Mouse (Mus musculus) hematopoietic stem cell, adult 5-6 weeks (primary cell): ENCODE data around the gene Sh2d3c. TPM values are rescaled to one million over a fixed set of nuclear protein-coding genes. Genes with fewer than 3 reads are reported as not detected.

Source experiments
- ATAC-seq, 2 experiments: fragments of 125-278 bp in 1 of 2; replicated peaks in 1 of 2; 2 replicates each; pipeline ENCODE4 v1.8.0; 2016 to 2017; ENCODE audit warnings: inconsistent platforms in 2 of 2, mild to moderate bottlenecking in 2 of 2, moderate number of reproducible peaks in 2 of 2, low read depth in 1 of 2, moderate TSS enrichment in 1 of 2; ENCODE audit not compliant: low FRiP score in 2 of 2, poor library complexity in 2 of 2, severe bottlenecking in 2 of 2, insufficient read depth in 1 of 2, low TSS enrichment in 1 of 2
- total RNA-seq: library from RNA; stranded (forward); fragments of 172-1452, 232-1000 nt; gene quantifications from 2 replicates; pipeline ENCODE4 v1.2.3, GENCODE M21; 2017

Sh2d3c gene
- 10.4 and 17.9 TPM in 2 replicates for total RNA-seq

DNA sequence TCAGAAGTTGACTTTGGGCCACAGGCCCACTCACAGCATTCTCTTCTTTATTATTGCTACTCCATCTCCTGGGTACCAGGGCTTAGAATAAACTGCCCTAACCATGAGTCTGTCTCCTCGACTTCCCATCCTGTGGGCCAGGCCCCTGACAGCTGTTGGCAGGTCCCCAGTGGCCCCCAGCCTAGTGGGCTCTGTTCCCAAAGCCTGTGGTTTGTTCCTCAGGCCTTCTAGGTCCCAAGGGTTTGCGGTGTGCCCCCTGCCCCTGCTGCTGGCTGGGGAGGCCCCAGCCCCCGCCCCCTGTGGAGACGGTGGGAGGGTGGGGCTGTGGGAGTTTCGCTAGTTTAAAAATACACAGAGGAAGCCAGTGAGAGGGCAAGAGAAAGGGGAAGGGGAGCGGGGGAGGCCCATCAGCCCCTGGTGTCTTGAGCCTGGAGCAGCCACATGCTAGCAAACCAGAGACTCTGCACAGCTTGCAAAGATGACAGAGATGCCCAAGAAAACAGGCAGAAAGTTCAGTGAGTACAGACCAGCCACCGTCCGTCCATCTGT lies at the start of gene Sh2d3c:
TSS of gene Sh2d3c (plus strand) at position 375 of the 549 bp plus-strand sequence.
- peak; percentile 80 to 82 for ATAC-seq

- ATAC-seq: no peak
Observed at GRCm38 (mm10) chr2:32671147-32671546, 49.7 kb upstream of the Sh2d3c start.

- ATAC-seq: no peak
Observed at GRCm38 (mm10) chr2:32671907-32672595, 48.8 kb upstream of the Sh2d3c start.

DNA sequence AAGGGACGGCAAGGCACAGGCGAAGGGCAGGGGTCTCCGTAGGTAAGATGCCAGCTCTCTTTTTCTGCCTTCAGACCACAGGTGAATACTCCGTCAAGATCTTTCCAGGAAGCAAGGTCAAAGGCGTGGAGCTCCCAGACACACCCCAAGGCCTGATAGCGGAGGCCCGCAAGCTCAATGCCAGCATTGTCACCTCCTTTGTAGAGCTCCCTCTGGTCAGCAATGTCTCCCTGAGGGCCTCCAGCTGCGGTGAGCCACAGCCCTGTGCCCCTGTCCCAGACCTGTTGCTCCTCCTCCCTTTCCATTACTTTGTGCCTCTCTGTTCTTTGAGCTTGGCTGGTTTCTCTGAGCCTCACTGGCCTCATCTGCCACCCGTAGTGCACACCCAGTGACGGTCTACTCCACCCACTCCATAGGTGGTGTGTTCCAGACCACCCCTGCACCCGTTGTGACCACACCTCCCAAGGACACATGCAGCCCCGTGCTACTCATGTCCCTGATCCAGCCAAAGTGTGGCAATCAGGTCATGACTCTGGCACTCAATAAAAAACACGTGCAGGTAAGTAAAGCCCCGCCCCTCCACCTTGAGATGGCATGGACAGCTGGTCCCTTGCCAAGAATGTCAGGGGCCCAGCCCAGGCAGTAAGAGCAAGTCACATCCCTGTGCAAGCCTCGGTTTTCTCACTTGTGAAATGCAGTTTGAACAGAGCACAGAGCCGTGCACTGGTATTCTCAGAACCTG lies 47.5 kb upstream of the Sh2d3c start:
- ATAC-seq: no peak

DNA sequence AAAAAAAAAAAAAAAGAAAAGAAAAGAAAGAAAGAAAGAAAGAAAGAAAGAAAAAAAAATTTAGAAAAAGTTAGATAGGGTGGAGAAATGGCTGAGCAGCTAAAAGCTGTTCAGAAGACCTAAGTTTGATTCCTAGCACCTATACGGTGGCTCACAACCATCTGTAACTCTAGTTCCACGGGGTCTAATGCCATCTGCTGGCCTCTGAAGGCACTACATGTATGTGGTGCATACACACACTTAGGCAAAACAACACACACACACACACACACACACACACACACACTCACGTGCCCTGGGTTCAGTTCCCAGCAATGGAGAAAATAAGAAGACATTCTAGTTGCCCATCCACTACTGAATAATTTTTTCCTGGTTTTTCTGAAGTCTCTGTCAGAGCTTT lies 44.0 kb upstream of the Sh2d3c start:
- no peak for ATAC-seq

GRCm38 (mm10) chr2:32677683-32678082 lies 43.2 kb upstream of the Sh2d3c start:
- ATAC-seq: no peak

GRCm38 (mm10) chr2:32680051-32680451 lies 40.8 kb upstream of the Sh2d3c start:
- no peak for ATAC-seq

GRCm38 (mm10) chr2:32680961-32681650 lies 39.7 kb upstream of the Sh2d3c start:
- ATAC-seq: no peak

DNA sequence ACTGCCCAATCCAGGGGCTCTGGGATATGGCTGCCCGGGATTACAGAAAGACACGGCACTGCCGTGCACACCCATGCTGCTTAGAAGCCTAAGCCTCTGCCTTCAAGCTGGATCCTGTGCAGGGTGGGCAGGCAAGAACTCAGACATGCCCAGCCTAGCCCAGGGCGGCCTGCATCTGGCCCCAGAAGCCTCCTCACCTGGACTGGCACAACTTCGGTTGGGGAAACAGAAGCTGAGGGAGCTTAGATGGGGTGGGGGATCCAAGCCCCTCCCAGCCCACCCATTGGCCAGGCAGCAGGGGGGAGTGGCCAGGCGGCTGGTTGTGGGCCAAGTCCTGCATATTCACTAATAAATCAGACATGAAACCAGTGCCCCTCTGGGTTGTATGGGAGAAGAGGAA lies 39.1 kb upstream of the Sh2d3c start:
- no peak; a peak in 1 of 4 replicates for ATAC-seq

GRCm38 (mm10) chr2:32682721-32683417 lies 38.0 kb upstream of the Sh2d3c start:
- no peak for ATAC-seq

GRCm38 (mm10) chr2:32683701-32684100 lies 37.2 kb upstream of the Sh2d3c start:
- ATAC-seq: no peak

DNA sequence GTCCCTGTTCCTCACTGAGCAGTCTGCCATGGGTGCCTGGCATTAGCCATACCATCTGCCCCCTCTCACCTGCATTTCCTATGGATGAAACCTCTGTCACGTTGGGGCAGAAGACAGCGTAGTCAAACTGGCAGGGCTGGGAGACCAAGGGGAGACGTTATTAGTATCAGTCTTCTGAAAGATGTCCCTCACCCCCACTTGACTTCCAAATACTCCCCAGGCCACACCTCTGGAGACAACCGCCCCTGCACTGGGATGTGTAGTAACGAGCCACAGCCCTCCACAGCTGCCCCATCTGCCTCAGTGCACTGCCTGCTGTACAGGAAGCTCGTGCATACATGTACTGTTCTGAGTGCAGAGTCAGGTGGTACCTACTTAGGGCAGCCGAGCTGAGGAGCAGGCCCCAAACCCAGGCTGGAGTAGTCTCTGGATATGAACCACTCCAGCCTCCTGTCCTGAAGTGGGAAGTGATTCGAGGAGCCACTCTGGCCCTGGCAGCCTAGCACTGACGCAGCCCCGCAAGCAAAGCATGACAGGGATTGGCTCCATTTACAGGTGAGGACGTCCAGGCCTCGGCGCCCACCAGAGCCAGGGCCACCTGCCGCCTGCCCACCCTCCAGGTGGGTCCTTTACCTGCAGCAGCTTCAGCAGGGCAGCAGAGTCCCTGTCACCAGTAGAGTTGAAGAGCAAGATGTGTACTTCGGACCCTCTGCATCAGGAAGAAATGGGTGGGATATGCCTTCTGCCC lies 36.0 kb upstream of the Sh2d3c start:
- no peak for ATAC-seq

DNA sequence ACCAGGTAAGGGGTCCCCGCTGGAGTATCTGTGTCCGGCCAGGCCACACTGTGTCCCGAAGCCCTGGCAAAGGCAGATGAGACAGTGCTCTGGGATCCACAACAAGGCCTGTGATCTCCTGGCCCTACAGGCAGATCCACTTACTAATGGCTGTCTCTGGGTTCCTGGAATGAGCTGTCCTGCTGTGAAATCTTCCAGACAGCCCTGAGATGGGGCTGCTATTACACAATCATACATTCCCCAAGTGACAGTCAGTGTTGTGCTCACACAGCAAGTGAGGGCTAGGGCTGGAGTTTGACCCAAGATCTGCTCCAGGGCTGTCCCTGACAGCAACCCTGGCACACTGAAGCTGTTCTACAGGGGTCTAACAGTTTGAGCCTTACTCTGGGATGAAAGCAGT lies 35.0 kb upstream of the Sh2d3c start:
- no peak for ATAC-seq

DNA sequence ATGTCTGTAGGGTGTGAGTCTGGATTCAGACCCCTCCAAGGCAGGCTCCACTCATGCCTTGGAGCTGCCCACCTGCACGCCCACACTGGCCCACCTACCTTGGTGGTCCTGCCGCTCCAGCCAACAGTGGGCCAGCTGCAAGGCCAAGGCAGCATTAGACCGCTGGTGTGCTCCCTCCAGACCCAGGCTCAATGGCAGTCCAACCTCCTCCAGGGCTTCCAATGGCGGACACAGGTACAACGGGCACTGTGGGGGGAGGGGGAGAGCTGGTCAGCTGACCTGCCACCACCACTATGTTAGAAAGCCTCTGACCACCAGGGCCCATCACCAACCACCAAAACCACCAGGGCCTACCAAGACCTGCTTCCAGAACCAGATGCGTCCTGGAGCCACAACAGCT lies 34.2 kb upstream of the Sh2d3c start:
- ATAC-seq: no peak

DNA sequence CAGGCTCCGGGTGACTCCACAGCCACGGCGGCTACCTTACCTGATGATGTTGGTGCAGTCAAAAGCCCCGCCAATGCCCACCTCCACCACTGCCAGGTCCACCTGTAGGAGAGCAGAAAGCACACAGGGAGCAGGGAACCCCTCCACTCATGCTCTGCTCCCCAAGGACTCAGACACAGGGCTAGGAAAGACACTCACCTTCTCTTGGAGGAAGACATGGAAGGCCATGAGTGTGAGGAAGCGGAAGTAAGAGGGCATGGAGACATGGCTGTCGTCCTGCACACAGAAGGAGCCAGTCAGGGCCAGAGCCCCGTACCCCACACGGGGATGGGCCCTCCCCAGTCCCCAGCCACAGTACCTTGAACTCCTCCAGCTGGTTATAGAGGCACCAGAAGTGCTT lies 33.3 kb upstream of the Sh2d3c start:
- ATAC-seq: no peak

GRCm38 (mm10) chr2:32689420-32689819 lies 31.4 kb upstream of the Sh2d3c start:
- ATAC-seq: peak; percentile 55 to 62

GRCm38 (mm10) chr2:32691041-32691440 lies 29.8 kb upstream of the Sh2d3c start:
- no peak for ATAC-seq
